Mouse (Mus musculus) erythroblast, embryonic 14.5 days (primary cell): ENCODE results near the gene Zfp750. TPM values are rescaled to one million over a fixed set of nuclear protein-coding genes. Genes with fewer than 3 reads are reported as not detected.

Experiments
- H3K27me3 ChIP-seq: 2 replicates; pipeline ENCODE4 v1.6.1; 2012; ENCODE audit warnings: inconsistent platforms; ENCODE audit not compliant: control insufficient read depth
- H3K36me3 ChIP-seq: 2 replicates; pipeline ENCODE4 v1.6.1; 2012; ENCODE audit warnings: mild to moderate bottlenecking, inconsistent platforms; ENCODE audit not compliant: control insufficient read depth
- H3K4me1 ChIP-seq: 2 replicates; pipeline ENCODE4 v1.6.1; 2012; ENCODE audit warnings: inconsistent platforms; ENCODE audit not compliant: control insufficient read depth
- H3K4me3 ChIP-seq: replicated peaks from 2 replicates; pipeline ENCODE3; 2012; ENCODE audit warnings: moderate library complexity, mild to moderate bottlenecking, inconsistent platforms
- H3K9me3 ChIP-seq: 2 replicates; pipeline ENCODE4 v1.6.1; 2012; ENCODE audit warnings: low read length, inconsistent platforms, mixed read lengths; ENCODE audit not compliant: control insufficient read depth
- GATA1 ChIP-seq: IDR thresholded peaks from 2 replicates; pipeline ENCODE4 v1.6.1; 2012; ENCODE audit warnings: low read length, inconsistent platforms, mixed read lengths
- TAL1 ChIP-seq: IDR thresholded peaks from 3 replicates; pipeline ENCODE4 v1.6.1; 2012; ENCODE audit warnings: low read length, inconsistent platforms, mixed read lengths
- polyA plus RNA-seq: library from polyadenylated mRNA; stranded (reverse); fragments of >175 nt; gene quantifications from 2 replicates; pipeline ENCODE4 v1.2.3, GENCODE M21; 2012

Gene Zfp750
- polyA plus RNA-seq, 1 experiment = not detected

GRCm38 (mm10) chr11:121501525-121501924, 17.6 kb downstream of the Zfp750 start:
- peaks cover 3% of the 10 kb centered on the region for H3K4me1 ChIP-seq
- H3K4me3 ChIP-seq = no peak overlapping the region
- no peak for TF ChIP-seq GATA1
- no peak for TF ChIP-seq TAL1
- H3K9me3 ChIP-seq = no peaks in the 10 kb centered on the region
- H3K27me3 ChIP-seq = no peaks in the 10 kb centered on the region
- H3K36me3 ChIP-seq = peaks cover 97% of the 10 kb centered on the region

GRCm38 (mm10) chr11:121500595-121500994, 18.5 kb downstream of the Zfp750 start:
- Histone ChIP-seq H3K36me3 (peaks cover 96% of the 10 kb centered on the region), H3K4me3 (no peak overlapping the region), H3K27me3 (no peaks in the 10 kb centered on the region), H3K9me3 (no peaks in the 10 kb centered on the region), H3K4me1 (peaks cover 3% of the 10 kb centered on the region)
- TF ChIP-seq GATA1 (no peak), TAL1 (no peak)

GRCm38 (mm10) chr11:121490651-121491050, 28.5 kb downstream of the Zfp750 start:
- H3K4me3 ChIP-seq = no peak overlapping the region
- no peaks in the 10 kb centered on the region for H3K27me3 ChIP-seq
- H3K9me3 ChIP-seq = no peaks in the 10 kb centered on the region
- H3K4me1 ChIP-seq = peaks cover 2% of the 10 kb centered on the region
- TF ChIP-seq TAL1 (no peak), GATA1 (no peak)
- peaks cover 79% of the 10 kb centered on the region for H3K36me3 ChIP-seq

GRCm38 (mm10) chr11:121485882-121486281, 33.3 kb downstream of the Zfp750 start:
- no peaks in the 10 kb centered on the region for H3K9me3 ChIP-seq
- TF ChIP-seq TAL1 (no peak), GATA1 (no peak)
- no peaks in the 10 kb centered on the region for H3K27me3 ChIP-seq
- H3K4me1 ChIP-seq = peaks cover 23% of the 10 kb centered on the region
- H3K36me3 ChIP-seq = peaks cover 83% of the 10 kb centered on the region
- no peak overlapping the region for H3K4me3 ChIP-seq

GRCm38 (mm10) chr11:121481129-121481528, 38.0 kb downstream of the Zfp750 start:
- H3K36me3 ChIP-seq = peaks cover 93% of the 10 kb centered on the region

GRCm38 (mm10) chr11:121479476-121480203, 39.5 kb downstream of the Zfp750 start:
- H3K9me3 ChIP-seq = no peaks in the 10 kb centered on the region
- no peak overlapping the region for H3K4me3 ChIP-seq
- H3K36me3 ChIP-seq = peaks cover 96% of the 10 kb centered on the region
- no peaks in the 10 kb centered on the region for H3K27me3 ChIP-seq
- H3K4me1 ChIP-seq = peaks cover 24% of the 10 kb centered on the region
- TF ChIP-seq GATA1 (no peak), TAL1 (no peak)

More at GRCm38 (mm10) chr11:121481129-121481528, 38.0 kb downstream of the Zfp750 start:
- Histone ChIP-seq H3K9me3 (no peaks in the 10 kb centered on the region), H3K4me1 (peaks cover 26% of the 10 kb centered on the region), H3K4me3 (no peak overlapping the region), H3K27me3 (no peaks in the 10 kb centered on the region)
- no peak for TF ChIP-seq GATA1
- TF ChIP-seq TAL1 = no peak

GRCm38 (mm10) chr11:121475699-121476415, 43.3 kb downstream of the Zfp750 start:
- Histone ChIP-seq H3K27me3 (no peaks in the 10 kb centered on the region), H3K36me3 (peaks cover 87% of the 10 kb centered on the region), H3K4me1 (peaks cover 17% of the 10 kb centered on the region), H3K9me3 (no peaks in the 10 kb centered on the region), H3K4me3 (no peak overlapping the region)
- TF ChIP-seq TAL1 = no peak
- no peak for TF ChIP-seq GATA1

GRCm38 (mm10) chr11:121474831-121475230, 44.3 kb downstream of the Zfp750 start:
- H3K4me1 ChIP-seq = peaks cover 17% of the 10 kb centered on the region
- no peak for TF ChIP-seq TAL1
- no peak for TF ChIP-seq GATA1
- H3K36me3 ChIP-seq = peaks cover 89% of the 10 kb centered on the region
- no peaks in the 10 kb centered on the region for H3K27me3 ChIP-seq
- no peak overlapping the region for H3K4me3 ChIP-seq
- H3K9me3 ChIP-seq = no peaks in the 10 kb centered on the region

GRCm38 (mm10) chr11:121467408-121467807, 51.7 kb downstream of the Zfp750 start:
- Histone ChIP-seq H3K27me3 (no peaks in the 10 kb centered on the region), H3K4me1 (peaks cover 5% of the 10 kb centered on the region), H3K36me3 (peaks cover 88% of the 10 kb centered on the region), H3K9me3 (no peaks in the 10 kb centered on the region), H3K4me3 (no peak overlapping the region)
- TF ChIP-seq TAL1 = no peak
- TF ChIP-seq GATA1 = no peak

Other genes with a start within 250 kb of the Zfp750 start
- 0.39 and 0.46 TPM in 2 replicates for gene Wdr45b, start 164.9 kb downstream of the Zfp750 start, polyA plus RNA-seq
- gene Rab40b, start 131.1 kb downstream of the Zfp750 start, polyA plus RNA-seq = 0.02 TPM in 1 of 2 replicates, not detected in the other
- gene Fn3krp, start 97.9 kb downstream of the Zfp750 start, polyA plus RNA-seq = 3.4 and 5.6 TPM in 2 replicates
- gene Fn3k, start 84.4 kb downstream of the Zfp750 start, polyA plus RNA-seq = 24.1 and 24.7 TPM in 2 replicates
- 0.42 and 0.45 TPM in 2 replicates for gene Tbcd, start 67.4 kb downstream of the Zfp750 start, polyA plus RNA-seq
- gene B3gntl1, start 153.8 kb upstream of the Zfp750 start, polyA plus RNA-seq = not detected in 2 replicates
- 0.05 TPM in 1 of 2 replicates, not detected in the other for gene Metrnl, start 182.2 kb upstream of the Zfp750 start, polyA plus RNA-seq